Mouse (Mus musculus): ENCODE data around the gene Kcnq2. TPM values are rescaled to one million over a fixed set of nuclear protein-coding genes. Genes with fewer than 3 reads are reported as not detected.

The Kcnq2 gene
- 39.0 and 41.6 TPM in 2 replicates for polyA plus RNA-seq (2016; fragmentation: Nextera tagmentation; extraction: Ambion mirVana)

DNA sequence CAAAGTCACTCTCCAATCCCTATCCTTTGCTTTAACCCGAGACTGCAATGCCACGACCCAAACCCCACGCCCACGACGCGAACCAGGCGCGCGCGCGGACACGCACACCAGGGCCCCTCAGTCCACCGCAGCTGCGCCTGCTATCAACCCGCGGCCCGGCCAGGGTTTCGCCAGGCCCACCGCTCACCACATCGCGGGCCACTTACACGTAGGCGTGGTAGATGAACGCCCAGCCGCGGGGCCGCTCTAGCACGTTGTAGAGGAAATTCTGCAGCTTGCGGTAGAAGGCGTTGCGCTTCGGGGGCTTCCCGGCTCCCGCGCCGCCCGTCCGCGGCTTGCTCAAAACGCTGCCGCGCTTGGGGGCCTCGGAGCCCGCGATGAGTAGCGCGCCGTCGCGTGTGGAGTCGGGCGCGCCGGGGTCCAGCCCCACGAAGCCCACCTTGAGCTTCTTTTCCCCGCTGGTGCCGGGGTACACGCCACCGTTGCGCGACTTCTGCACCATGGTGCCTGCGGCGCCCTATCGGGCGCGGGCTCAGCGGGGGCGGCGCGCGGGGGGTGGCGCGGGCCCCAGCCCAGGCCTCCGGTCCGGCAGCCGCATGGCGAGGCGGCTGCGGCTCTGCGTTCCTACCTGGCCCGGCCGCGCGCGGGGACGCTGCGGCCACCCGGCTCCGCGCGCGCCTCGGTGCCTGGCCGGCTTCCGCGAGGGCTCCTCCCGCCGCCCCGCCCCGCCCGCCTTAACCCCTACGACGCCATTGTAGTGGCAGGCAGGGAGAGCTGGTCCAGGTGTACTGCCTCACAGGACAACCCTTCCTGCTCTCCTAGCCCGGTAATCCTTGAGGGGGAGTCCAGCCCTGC lies at the start of gene Kcnq2:
Gene Kcnq2, minus strand, starts transcription at position 710 of the 855 bp plus-strand sequence.
- peak within 1 kb of the TSS; percentile 71 for H3K4me3 ChIP-seq
- peak within 1 kb of the TSS; percentile 87 for H3K9ac ChIP-seq
- peaks cover 48% of the 10 kb centered on the region for H3K27me3 ChIP-seq (replicated peaks)
- no peaks in the 10 kb centered on the region for H3K9me3 ChIP-seq
- under 1% methylated on average over 101 of the region's 104 CpGs for WGBS
- H3K27ac ChIP-seq: peak within 1 kb of the TSS; percentile 86
- H3K4me2 ChIP-seq (replicated peaks): peak within 1 kb of the TSS; percentile 80
- H3K36me3 ChIP-seq: no peaks in the 10 kb centered on the region
- H3K4me1 ChIP-seq: peaks cover 12% of the 10 kb centered on the region
- ATAC-seq (ENCODE audit: low FRiP score, low read depth): peak; percentile 68

DNA sequence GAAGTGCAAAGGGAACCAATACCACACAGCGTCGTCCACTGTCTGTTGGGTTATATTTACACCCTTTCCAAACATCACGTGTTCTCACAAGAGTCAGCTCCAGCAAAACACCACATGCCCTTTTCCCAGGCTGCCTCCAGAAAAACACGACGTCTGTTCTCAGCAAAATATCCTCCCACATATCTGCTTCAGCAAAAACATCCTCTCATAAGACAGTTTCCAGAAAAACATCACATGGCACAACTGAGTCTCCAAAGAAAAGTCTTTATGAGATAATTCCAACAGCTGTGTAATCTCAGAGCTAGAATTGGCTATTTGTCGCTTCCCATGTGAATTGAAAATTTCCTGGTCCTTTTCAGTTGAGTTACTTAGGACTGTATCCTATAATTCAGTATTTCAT lies 45.8 kb upstream of the Kcnq2 start:
- no peak for ATAC-seq (ENCODE audit: low FRiP score, low read depth)
- H3K4me3 ChIP-seq: no peak overlapping the region

DNA sequence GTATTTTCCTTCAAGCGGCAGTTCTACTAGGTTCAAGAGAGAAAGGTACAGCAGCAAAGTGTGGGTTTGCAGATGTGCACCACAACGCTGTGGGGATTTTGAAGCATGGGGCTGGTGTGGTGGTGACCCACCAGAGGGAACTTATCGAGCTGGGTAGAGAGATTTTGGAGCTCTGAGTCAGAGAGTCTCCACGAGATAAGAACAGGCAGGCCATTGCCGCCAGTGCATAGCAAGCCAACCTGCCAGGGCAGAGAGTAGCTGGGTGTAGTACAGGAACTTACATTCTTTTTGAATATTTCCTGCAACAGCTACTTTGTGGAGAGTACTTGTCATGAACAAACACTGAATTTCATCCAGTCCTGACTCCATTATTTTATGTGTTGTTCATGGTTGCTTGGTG lies 43.4 kb upstream of the Kcnq2 start:
- no peaks in the 10 kb centered on the region for H3K4me1 ChIP-seq
- H3K36me3 ChIP-seq: no peaks in the 10 kb centered on the region
- H3K27ac ChIP-seq: no peak overlapping the region
- H3K4me2 ChIP-seq (replicated peaks): no peak overlapping the region
- H3K9me3 ChIP-seq: no peaks in the 10 kb centered on the region
- no peak overlapping the region for H3K9ac ChIP-seq
- ATAC-seq (ENCODE audit: low FRiP score, low read depth): no peak
- no peak overlapping the region for H3K4me3 ChIP-seq
- no peaks in the 10 kb centered on the region for H3K27me3 ChIP-seq (replicated peaks)
- WGBS: 89% methylated on average over 5 of the region's 5 CpGs

More for the DNA sequence above, 45.8 kb upstream of the Kcnq2 start:
- WGBS: 82% methylated on average over 6 of the region's 6 CpGs
- no peaks in the 10 kb centered on the region for H3K36me3 ChIP-seq
- H3K4me1 ChIP-seq: no peaks in the 10 kb centered on the region
- no peak overlapping the region for H3K27ac ChIP-seq
- H3K27me3 ChIP-seq (replicated peaks): no peaks in the 10 kb centered on the region
- no peak overlapping the region for H3K4me2 ChIP-seq (replicated peaks)
- H3K9ac ChIP-seq: no peak overlapping the region
- H3K9me3 ChIP-seq: no peaks in the 10 kb centered on the region

DNA sequence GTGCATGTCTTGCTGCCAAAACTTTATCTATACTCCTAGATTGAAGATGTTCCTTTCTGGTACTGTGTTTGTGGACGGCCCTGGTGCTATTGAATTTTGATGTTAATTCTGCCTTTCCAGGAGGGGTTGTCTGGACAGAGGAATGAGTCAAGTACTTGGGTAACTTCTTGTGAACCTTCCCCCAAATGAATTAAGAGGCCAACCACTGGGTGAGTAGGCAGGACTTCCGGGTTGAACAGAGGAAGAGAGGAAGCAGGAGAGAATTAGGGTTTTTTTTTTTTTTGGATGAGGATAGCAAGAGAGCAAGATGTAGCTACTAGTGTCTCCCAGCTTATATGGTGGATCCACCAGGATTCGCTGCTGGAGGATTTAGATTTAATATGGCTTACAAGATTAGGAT lies 42.9 kb upstream of the Kcnq2 start:
- Histone ChIP-seq H3K4me1 (no peaks in the 10 kb centered on the region), H3K4me3 (no peak overlapping the region), H3K27ac (no peak overlapping the region), H3K9me3 (no peaks in the 10 kb centered on the region), H3K4me2 (replicated peaks) (no peak overlapping the region), H3K9ac (no peak overlapping the region), H3K36me3 (no peaks in the 10 kb centered on the region), H3K27me3 (replicated peaks) (no peaks in the 10 kb centered on the region)
- 74% methylated on average over 3 of the region's 3 CpGs for WGBS
- ATAC-seq (ENCODE audit: low FRiP score, low read depth): no peak

DNA sequence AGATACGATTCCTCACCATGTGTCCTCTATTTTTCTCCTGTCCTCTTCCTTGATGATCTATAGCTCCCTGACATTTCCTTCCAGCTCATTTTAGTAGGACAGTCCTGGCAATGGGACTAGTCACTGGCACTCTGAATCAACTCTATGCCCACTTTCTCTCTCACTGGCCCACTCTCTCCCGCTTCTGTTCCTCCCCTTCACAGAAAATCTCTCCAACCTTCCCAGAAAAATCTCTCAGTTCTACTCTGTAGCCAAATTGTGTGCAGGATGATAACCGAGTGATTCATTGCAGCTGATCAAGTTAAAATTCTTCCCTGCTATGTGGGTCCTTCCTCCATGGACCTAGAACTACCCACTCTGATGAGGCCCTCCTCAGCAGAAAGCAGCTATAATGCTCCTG lies 39.5 kb upstream of the Kcnq2 start:
- H3K4me3 ChIP-seq: no peak overlapping the region
- no peak for ATAC-seq (ENCODE audit: low FRiP score, low read depth)
- no peaks in the 10 kb centered on the region for H3K9me3 ChIP-seq
- WGBS: 93% methylated on average over 3 of the region's 3 CpGs
- H3K9ac ChIP-seq: no peak overlapping the region
- H3K27me3 ChIP-seq (replicated peaks): no peaks in the 10 kb centered on the region
- H3K27ac ChIP-seq: no peak overlapping the region
- no peaks in the 10 kb centered on the region for H3K4me1 ChIP-seq
- H3K4me2 ChIP-seq (replicated peaks): no peak overlapping the region
- no peaks in the 10 kb centered on the region for H3K36me3 ChIP-seq

DNA sequence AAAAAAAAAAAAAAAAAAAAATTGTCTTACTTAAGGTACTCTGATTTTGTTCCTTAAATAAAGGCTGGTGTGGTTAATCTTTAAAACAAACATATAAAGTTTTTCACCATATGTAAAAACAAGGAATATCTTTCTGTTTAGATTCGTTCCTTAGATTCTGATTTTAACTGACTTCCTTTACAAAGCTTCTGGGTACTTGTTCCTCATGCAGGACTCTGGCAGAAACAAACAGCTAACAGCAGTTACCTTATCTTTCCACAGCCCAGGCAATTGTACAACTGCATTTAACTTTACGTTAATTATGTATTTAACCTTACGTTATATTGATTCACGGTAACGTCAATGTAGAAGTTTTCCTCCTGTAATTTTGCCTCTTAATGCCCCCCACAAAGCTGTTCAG lies 31.4 kb upstream of the Kcnq2 start:
- Histone ChIP-seq H3K4me3 (no peak overlapping the region), H3K4me2 (replicated peaks) (no peak overlapping the region), H3K4me1 (no peaks in the 10 kb centered on the region), H3K27ac (no peak overlapping the region), H3K27me3 (replicated peaks) (no peaks in the 10 kb centered on the region), H3K36me3 (no peaks in the 10 kb centered on the region), H3K9me3 (no peaks in the 10 kb centered on the region), H3K9ac (no peak overlapping the region)
- 89% methylated on average over 5 of the region's 5 CpGs for WGBS
- ATAC-seq (ENCODE audit: low FRiP score, low read depth): no peak

DNA sequence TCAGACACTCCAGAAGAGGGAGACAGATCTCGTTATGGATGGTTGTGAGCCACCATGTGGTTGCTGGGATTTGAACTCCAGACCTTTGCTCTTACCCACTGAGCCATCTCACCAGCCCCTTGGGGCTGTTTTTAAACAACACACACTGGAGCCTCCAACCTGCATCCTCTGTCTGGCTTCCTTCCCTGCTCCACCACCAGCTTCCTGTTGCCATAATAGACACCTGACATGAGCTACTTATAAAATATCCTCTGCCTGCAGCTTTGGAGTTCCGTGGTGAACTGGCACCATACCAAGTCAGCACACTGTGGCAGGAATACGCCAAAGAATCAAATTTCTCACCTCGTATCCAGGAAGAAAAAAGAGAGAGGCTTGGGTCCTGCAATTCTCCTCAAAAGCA lies 25.7 kb upstream of the Kcnq2 start:
- H3K4me3 ChIP-seq: no peak overlapping the region

DNA sequence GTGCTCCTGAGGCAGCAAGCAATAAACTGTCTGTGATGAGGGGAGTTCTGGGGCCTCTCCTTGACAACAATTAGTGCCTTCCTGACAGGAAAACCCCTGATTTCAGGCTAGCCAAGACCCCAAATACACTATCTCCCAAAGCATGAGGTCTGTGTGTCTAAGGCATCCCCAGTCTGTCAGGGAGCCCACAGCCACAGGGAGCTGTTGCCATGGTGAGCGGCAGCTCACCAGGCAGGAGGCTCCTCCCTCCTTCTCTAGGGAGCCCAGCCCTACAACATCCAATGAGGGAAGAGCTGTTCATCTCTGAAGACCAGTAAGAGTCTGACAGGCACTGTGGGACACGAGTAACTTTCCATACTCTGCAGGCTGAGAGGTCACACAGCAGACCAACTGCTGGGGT lies 24.7 kb upstream of the Kcnq2 start:
- no peaks in the 10 kb centered on the region for H3K9me3 ChIP-seq
- H3K27me3 ChIP-seq (replicated peaks): peaks cover 32% of the 10 kb centered on the region
- H3K4me2 ChIP-seq (replicated peaks): peak overlapping the region; percentile 5; the same call in 1 of the 2 replicates
- WGBS: 0% methylated on average over 2 of the region's 2 CpGs
- peak; percentile 78 for ATAC-seq (ENCODE audit: low FRiP score, low read depth)
- H3K4me3 ChIP-seq: no peak overlapping the region
- H3K9ac ChIP-seq: no peak overlapping the region
- no peak overlapping the region for H3K27ac ChIP-seq
- no peaks in the 10 kb centered on the region for H3K36me3 ChIP-seq
- H3K4me1 ChIP-seq: peaks cover 26% of the 10 kb centered on the region

More for the DNA sequence above, 25.7 kb upstream of the Kcnq2 start:
- Histone ChIP-seq H3K9me3 (no peaks in the 10 kb centered on the region), H3K4me1 (peaks cover 23% of the 10 kb centered on the region), H3K4me2 (replicated peaks) (no peak overlapping the region), H3K27me3 (replicated peaks) (peaks cover 22% of the 10 kb centered on the region), H3K27ac (no peak overlapping the region), H3K36me3 (no peaks in the 10 kb centered on the region), H3K9ac (no peak overlapping the region)
- no peak for ATAC-seq (ENCODE audit: low FRiP score, low read depth)
- 79% methylated on average over 4 of the region's 4 CpGs for WGBS

DNA sequence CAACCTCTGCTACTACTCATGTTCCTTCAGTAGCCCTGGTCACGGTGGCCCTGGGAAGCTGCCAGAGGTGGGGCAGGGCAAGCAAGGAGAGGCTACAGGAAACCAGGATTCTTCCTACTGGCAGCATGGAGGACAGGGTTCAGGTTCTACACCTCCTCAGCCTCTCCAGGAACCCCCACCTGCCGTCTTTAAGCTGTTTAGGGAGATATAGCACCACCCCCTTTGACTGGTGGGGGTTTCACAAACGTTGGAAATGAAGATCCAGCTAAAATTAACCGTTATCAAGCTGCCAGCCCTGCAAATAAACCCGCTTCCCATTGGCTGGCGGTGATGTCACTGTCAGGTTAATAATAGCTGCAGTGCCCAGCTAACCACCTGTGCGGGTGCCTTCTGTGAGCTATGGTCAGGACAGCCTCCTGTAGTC lies 24.0 kb upstream of the Kcnq2 start:
- H3K27ac ChIP-seq: no peak overlapping the region

DNA sequence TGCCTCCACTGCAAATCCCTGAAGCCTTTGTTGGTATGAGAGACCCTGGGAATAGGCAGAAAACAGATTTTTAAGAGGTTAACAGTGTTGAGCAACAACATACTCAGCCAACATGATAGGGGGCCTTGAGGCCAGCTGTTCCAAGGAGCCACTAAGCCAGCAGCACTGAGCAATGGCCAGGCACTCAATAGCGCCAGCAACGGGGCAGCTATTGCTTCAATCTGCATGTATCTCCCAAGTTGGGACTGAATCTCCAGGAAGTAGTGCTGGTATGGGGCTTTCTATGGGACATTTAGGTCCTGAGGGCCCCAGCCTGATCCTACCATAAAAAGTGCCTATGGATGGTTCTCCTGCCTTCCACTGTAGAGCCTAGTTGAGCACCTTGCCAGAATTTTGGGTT lies 23.4 kb upstream of the Kcnq2 start:
- Histone ChIP-seq H3K4me2 (replicated peaks) (no peak overlapping the region), H3K9me3 (no peaks in the 10 kb centered on the region), H3K27ac (no peak overlapping the region), H3K4me3 (no peak overlapping the region), H3K27me3 (replicated peaks) (peaks cover 33% of the 10 kb centered on the region), H3K4me1 (peaks cover 26% of the 10 kb centered on the region), H3K9ac (no peak overlapping the region), H3K36me3 (no peaks in the 10 kb centered on the region)
- WGBS: 84% methylated on average over 2 of the region's 2 CpGs
- no peak for ATAC-seq (ENCODE audit: low FRiP score, low read depth)

More for the DNA sequence above, 24.0 kb upstream of the Kcnq2 start:
- Histone ChIP-seq H3K4me2 (replicated peaks) (no peak overlapping the region), H3K9ac (no peak overlapping the region), H3K9me3 (no peaks in the 10 kb centered on the region), H3K36me3 (no peaks in the 10 kb centered on the region), H3K4me1 (peaks cover 26% of the 10 kb centered on the region), H3K27me3 (replicated peaks) (peaks cover 33% of the 10 kb centered on the region), H3K4me3 (no peak overlapping the region)
- no peak for ATAC-seq (ENCODE audit: low FRiP score, low read depth)
- 62% methylated on average over 7 of the region's 7 CpGs for WGBS

DNA sequence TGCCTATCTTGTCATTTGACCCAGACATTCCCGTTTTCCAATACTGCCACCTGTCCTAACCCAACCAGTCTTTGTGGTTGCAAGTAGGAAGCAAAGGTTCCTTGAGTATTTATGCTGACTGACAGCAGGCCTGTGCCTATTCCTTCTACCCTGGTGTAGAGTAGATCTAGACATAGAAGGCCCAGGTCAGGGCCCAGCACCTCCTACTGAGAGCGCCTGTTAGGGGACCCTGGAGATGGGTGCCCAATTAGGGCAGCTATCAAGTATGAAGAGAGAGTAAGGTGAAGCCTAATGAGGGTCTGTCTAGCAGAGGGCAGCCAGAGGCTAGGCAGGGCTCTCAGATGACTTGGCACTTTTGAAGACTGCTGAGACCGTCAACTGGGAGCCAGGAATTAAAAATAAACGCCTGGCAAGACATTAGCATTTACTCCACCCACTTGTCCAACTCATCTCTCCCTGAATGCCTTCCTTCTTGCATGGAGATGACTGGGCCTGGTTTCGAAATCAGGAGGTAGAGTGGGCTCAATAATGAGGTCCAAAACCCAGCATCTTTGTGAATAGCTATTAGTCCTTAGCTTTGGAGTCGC lies 22.7 kb upstream of the Kcnq2 start:
- no peak for ATAC-seq (ENCODE audit: low FRiP score, low read depth)

DNA sequence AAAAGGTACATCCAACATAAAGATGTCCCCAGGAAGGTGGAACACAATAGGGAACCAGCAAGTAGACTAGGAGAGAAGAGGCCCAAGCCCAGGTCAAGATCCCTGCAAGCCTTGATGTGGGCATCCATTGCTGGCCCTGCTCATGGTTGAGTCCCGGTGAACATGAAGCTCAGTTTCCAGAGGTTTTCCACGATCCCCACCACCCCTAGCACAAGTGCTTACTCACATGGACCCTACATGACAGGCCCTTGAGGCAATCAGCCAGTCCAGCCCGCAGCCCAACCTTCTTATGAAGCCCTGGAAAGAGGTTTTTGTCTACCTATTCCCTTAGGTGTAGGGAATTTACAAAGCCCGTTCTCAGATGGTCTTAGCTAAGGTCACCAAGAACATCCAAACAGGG lies 22.1 kb upstream of the Kcnq2 start:
- 79% methylated on average over 4 of the region's 4 CpGs for WGBS

More for the DNA sequence above, 22.7 kb upstream of the Kcnq2 start:
- Histone ChIP-seq H3K9me3 (no peaks in the 10 kb centered on the region), H3K4me3 (no peak overlapping the region), H3K27ac (no peak overlapping the region), H3K36me3 (no peaks in the 10 kb centered on the region), H3K9ac (no peak overlapping the region), H3K4me2 (replicated peaks) (no peak overlapping the region), H3K4me1 (peaks cover 26% of the 10 kb centered on the region), H3K27me3 (replicated peaks) (peaks cover 33% of the 10 kb centered on the region)
- WGBS: 70% methylated on average over 6 of the region's 6 CpGs

More for the DNA sequence above, 22.1 kb upstream of the Kcnq2 start:
- Histone ChIP-seq H3K9ac (peak overlapping the region; percentile 64; the same call in 1 of the 2 replicates), H3K9me3 (no peaks in the 10 kb centered on the region), H3K4me3 (peak overlapping the region; percentile 42; the same call in 1 of the 2 replicates), H3K4me1 (peaks cover 26% of the 10 kb centered on the region), H3K4me2 (replicated peaks) (peak overlapping the region; percentile 62), H3K36me3 (no peaks in the 10 kb centered on the region), H3K27me3 (replicated peaks) (peaks cover 33% of the 10 kb centered on the region), H3K27ac (peak overlapping the region; percentile 67; the same call in 1 of the 2 replicates)
- no peak for ATAC-seq (ENCODE audit: low FRiP score, low read depth)

Measured in neural tube, embryonic 12.5 days (tissue).